Mouse (Mus musculus): Measurements from ENCODE around the gene Sidt2.

Sidt2 gene

DNA sequence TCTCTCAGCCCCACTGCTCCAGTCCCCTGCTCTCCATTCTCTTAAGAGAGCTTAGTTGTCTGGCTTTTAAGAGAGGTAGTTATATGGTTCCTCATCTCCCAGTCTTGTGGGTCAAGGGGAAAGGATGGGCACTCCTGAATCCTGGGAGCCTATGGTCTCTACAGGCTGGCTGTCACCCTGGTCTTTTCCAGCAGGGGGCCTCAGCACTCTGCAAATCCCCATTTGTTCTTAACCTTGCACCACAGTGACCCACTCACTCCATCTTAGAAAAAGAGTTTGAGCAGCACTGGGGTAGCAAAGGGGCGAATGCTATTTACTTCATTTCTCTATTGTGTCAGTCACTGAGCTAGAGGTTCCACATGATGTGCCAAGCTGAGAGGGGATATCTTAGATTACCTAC, 43.4 kb downstream of the Sidt2 start:
- DNase-seq (ENCODE audit: low spot score in 2 of 2), result peak in 1 of 2 experiments; percentile 47

DNA sequence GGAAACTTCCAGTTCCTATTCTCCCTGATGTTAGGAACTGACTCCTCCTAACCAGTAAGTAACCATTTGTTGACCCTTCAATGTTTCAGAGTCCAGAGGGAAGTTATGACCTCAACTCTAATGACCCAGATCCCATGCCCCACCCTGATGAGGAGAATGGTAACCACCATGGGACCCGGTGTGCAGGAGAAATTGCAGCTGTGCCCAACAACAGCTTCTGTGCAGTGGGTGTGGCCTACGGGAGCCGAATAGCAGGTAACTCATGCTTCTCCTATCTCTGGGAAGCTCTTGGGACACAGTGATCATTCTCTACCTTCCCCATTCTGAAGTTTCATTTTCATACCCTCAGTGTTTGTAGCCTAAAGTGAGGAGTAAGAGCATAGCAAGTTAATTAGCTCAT, 44.1 kb downstream of the Sidt2 start:
- DNase-seq (ENCODE audit: low spot score in 2 of 2), result no peak

- DNase-seq (ENCODE audit: low spot score in 2 of 2), result no peak
Measured at GRCm38 (mm10) chr9:45907078-45907428, 48.0 kb downstream of the Sidt2 start.

DNA sequence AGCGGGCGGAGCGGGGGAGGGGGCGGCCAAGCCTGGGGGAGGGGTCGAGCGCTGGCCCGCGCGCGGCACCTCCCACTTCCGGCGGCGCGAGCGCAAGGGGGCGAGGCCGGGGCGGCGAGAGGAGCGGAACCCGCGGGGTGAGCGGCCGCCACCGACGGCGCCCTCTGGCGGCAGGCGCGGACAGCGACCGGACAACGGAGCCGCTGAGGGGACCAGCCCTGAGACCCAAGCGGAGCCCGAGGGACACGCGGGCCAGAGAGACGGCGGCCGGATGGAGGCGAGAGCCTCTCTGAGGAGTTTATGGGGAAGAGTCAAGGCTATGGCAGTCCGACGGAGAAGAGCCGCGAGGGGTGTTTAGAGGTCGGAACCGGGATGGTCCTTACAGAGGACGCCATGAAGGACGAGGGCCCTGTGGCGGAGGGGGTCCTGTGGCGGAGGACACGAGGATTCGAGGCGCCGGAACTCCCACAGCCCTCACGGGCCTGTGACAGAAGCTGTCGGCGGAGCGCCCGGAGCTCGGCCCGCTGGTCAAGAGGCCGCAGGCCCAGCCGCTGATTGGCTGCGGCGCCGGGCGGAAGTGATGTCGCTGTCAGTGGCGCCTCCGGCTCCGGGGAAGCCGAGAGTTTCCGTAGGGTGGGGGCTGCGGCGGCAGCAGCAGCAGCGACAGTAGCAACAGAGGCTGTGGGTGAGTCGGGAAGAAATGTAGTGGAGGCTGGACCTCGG, 48.5 kb downstream of the Sidt2 start, which contains the start of the genes Pcsk7 and Rnf214:
Pcsk7 (plus strand) TSS at position 143 of the 723 bp plus-strand sequence.
Rnf214 (minus strand) TSS at position 557 of the 723 bp plus-strand sequence.
- peak; percentile 75 to 85 for DNase-seq (ENCODE audit: low spot score in 2 of 2)

GRCm38 (mm10) chr9:45905811-45906237, 49.2 kb downstream of the Sidt2 start:
- DNase-seq (ENCODE audit: low spot score in 2 of 2), result no peak

GRCm38 (mm10) chr9:45905196-45905595, 49.9 kb downstream of the Sidt2 start:
- DNase-seq (ENCODE audit: low spot score in 2 of 2), result no peak

- no peak for DNase-seq (ENCODE audit: low spot score in 2 of 2)
Measured at GRCm38 (mm10) chr9:45893681-45894080, 61.4 kb downstream of the Sidt2 start.
